Mouse (Mus musculus) bone marrow macrophage, adult 2 months (primary cell): ENCODE results near the gene Pmfbp1.

ENCODE experiments used
- CTCF ChIP-seq: IDR thresholded peaks from 2 replicates; pipeline ENCODE4 v1.5.1; 2012; ENCODE audit warnings: low read depth, mild to moderate bottlenecking, low read length, moderate library complexity
- POLR2A ChIP-seq: IDR thresholded peaks from 2 replicates; pipeline ENCODE4 v1.6.1; 2012; ENCODE audit warnings: mild to moderate bottlenecking, low read depth, low read length, borderline replicate concordance

DNA sequence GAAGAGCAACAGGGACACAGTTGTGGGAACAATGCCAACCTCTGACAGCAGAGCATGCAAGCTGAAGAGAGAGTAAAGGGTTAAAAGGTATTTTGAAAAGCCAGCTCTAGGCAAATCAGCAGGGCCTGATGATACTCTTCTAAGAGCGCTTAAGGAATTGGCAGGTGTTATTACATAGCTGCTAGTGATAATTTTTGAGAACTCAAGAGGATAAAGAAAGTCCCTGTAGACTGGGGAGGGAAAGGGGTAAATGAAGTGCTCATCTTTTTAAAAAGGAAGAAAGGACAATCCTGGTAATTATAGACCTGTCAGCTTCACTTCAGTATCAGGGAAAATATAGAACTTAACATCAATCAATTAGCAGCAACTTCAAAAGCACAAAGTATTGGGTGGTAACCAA is 9.7 kb downstream of the Pmfbp1 start:
- TF ChIP-seq CTCF (no peak), POLR2A (no peak)
